Mouse (Mus musculus) hindbrain, embryonic 13.5 days (tissue): ENCODE measurements around the gene Gm5269. TPM values are rescaled to one million over a fixed set of nuclear protein-coding genes. Genes with fewer than 3 reads are reported as not detected.

Experiments
- ATAC-seq: fragments of 200-750 bp; cut with Nextera tagmentation; 2 replicates; pipeline ENCODE4 v1.8.0; 2017; ENCODE audit warnings: moderate TSS enrichment; ENCODE audit not compliant: low FRiP score
- H3K27ac ChIP-seq: fragments of 300-500 bp; sonication (generic); 2 replicates; pipeline ENCODE4 v1.5.1; 2015; ENCODE audit warnings: inconsistent platforms, mild to moderate bottlenecking, moderate library complexity
- H3K27me3 ChIP-seq: fragments of 300-500 bp; sonication (generic); 2 replicates; pipeline ENCODE4 v1.6.1; 2015; ENCODE audit warnings: mild to moderate bottlenecking, inconsistent platforms
- H3K36me3 ChIP-seq: fragments of 300-500 bp; sonication (generic); 2 replicates; pipeline ENCODE4 v1.6.1; 2015; ENCODE audit warnings: mild to moderate bottlenecking, inconsistent platforms
- H3K4me1 ChIP-seq: fragments of 300-500 bp; sonication (generic); replicated peaks from 2 replicates; pipeline ENCODE4 v1.6.1; 2015; ENCODE audit warnings: inconsistent platforms
- H3K4me2 ChIP-seq: fragments of 300-500 bp; sonication (generic); 2 replicates; pipeline ENCODE4 v1.6.1; 2015; ENCODE audit warnings: inconsistent platforms, mild to moderate bottlenecking, moderate library complexity
- H3K4me3 ChIP-seq: fragments of 300-500 bp; sonication (generic); 2 replicates; pipeline ENCODE4 v1.5.1; 2015; ENCODE audit warnings: mild to moderate bottlenecking, inconsistent platforms
- H3K9ac ChIP-seq: fragments of 300-500 bp; sonication (generic); 2 replicates; pipeline ENCODE4 v1.6.1; 2015; ENCODE audit warnings: mild to moderate bottlenecking, inconsistent platforms
- H3K9me3 ChIP-seq: fragments of 300-500 bp; sonication (generic); 2 replicates; pipeline ENCODE4 v1.6.1; 2016; ENCODE audit warnings: inconsistent platforms
- WGBS: fragments of 180-500 bp; shearing (Covaris S2); methylation state at CpG from one replicate; pipeline ENCODE4 v1.1.7; 2015; 5-methylcytosine and 5-hydroxymethylcytosine counted together
- polyA plus RNA-seq: library from polyadenylated mRNA; unstranded; fragments of >200 nt; fragmentation: Nextera tagmentation; extraction: Ambion mirVana; gene quantifications from 2 replicates; pipeline ENCODE4 v1.2.1, GENCODE M21; 2015

Gene Gm5269
- not detected in 2 replicates for polyA plus RNA-seq

DNA sequence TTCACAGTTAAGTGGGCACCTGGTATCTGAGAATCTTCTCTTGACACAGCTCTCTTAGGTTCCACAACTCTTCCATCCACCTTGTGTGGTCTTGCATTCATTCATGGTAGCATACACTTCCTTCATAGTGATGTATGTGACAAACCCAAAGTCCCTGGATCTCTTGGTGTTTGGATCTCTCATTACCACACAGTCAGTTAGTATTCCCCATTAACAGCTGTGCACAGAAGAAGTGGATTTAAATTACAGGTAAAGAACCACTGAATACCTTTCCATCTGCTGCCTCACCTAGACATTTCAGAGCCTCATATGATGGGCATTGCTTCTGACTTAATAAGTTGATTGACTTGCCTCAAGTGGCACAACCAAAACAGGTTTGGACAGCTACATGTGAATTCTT is at the start of gene Gm5269:
Gm5269 (minus strand) TSS at position 101 of the 400 bp plus-strand sequence.
- Histone ChIP-seq H3K27ac (no peak within 1 kb of the TSS), H3K9me3 (no peaks in the 10 kb centered on the region)
- ATAC-seq: no peak

DNA sequence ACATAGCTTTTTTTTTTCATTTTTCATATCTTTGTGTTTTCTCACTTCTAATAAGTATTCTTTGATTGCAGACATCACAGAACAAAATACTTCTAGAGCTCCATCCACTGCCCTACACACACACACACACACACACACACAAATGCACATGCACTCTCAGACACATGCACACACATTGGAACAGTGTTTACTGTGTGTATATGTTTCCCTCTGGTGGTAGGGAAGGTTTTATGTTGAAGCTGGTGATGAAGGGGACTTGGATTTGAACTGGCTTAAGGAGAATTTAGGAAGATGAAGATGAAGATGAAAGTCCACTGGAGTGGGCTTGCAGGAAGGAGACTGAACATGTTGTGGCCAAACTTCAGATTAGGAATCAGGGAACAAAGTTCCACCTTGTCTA is 41.1 kb upstream of the Gm5269 start:
- H3K9ac ChIP-seq: no peak overlapping the region

More for the DNA sequence above, at the start of gene Gm5269:
- H3K27me3 ChIP-seq: no peaks in the 10 kb centered on the region
- no peak within 1 kb of the TSS for H3K9ac ChIP-seq
- no peaks in the 10 kb centered on the region for H3K4me1 ChIP-seq
- H3K4me2 ChIP-seq: no peak within 1 kb of the TSS
- H3K4me3 ChIP-seq: no peak within 1 kb of the TSS
- H3K36me3 ChIP-seq: no peaks in the 10 kb centered on the region

GRCm38 (mm10) chr1:45926911-45927310 is 36.8 kb upstream of the Gm5269 start:
- 36% methylated on average over 3 of the region's 3 CpGs for WGBS
- no peaks in the 10 kb centered on the region for H3K36me3 ChIP-seq
- H3K9me3 ChIP-seq: no peaks in the 10 kb centered on the region
- H3K27me3 ChIP-seq: peaks cover 27% of the 10 kb centered on the region
- H3K27ac ChIP-seq: no peak overlapping the region
- H3K4me2 ChIP-seq: no peak overlapping the region
- no peak overlapping the region for H3K9ac ChIP-seq
- ATAC-seq: no peak
- H3K4me1 ChIP-seq: peaks cover 9% of the 10 kb centered on the region
- H3K4me3 ChIP-seq: no peak overlapping the region

More for the DNA sequence above, 41.1 kb upstream of the Gm5269 start:
- H3K27ac ChIP-seq: no peak overlapping the region
- no peak overlapping the region for H3K4me2 ChIP-seq
- no peaks in the 10 kb centered on the region for H3K9me3 ChIP-seq
- H3K4me1 ChIP-seq: peaks cover 1% of the 10 kb centered on the region
- ATAC-seq: no peak
- H3K36me3 ChIP-seq: no peaks in the 10 kb centered on the region
- H3K27me3 ChIP-seq: peaks cover 12% of the 10 kb centered on the region
- no peak overlapping the region for H3K4me3 ChIP-seq

DNA sequence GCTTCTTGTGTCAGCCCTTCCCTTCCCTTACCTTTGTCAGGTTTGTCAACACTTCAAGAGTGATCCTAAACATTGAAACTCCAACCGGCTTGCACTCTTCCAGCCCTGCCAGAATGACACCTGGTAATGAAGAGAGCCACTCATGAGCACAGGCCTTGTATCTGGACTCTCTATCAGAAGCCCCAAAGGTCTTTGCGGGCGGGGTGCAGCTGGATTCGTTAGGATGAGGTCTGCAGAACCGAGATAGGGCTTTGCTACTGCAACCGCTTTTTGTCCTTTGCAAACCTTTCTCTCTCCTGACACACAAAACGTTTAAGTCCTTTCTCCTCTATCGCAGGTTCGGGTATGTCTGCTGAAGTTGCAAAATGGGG is 36.3 kb upstream of the Gm5269 start, which contains the start of gene Slc40a1:
Slc40a1 (minus strand) TSS at position 131 of the 371 bp plus-strand sequence.
- peaks cover 9% of the 10 kb centered on the region for H3K4me1 ChIP-seq
- 0 out of 2 replicates have a peak, but pooled peaks have one; percentile 21 for ATAC-seq
- H3K9me3 ChIP-seq: no peaks in the 10 kb centered on the region
- no peaks in the 10 kb centered on the region for H3K36me3 ChIP-seq
- H3K4me2 ChIP-seq: peak within 1 kb of the TSS; percentile 68
- H3K4me3 ChIP-seq: peak within 1 kb of the TSS; percentile 69
- peak within 1 kb of the TSS; percentile 69 for H3K9ac ChIP-seq
- no peak within 1 kb of the TSS for H3K27ac ChIP-seq
- 23% methylated on average over 9 of the region's 9 CpGs for WGBS
- H3K27me3 ChIP-seq: peaks cover 27% of the 10 kb centered on the region

GRCm38 (mm10) chr1:45925500-45926392 is 35.7 kb upstream of the Gm5269 start:
- peaks cover 27% of the 10 kb centered on the region for H3K27me3 ChIP-seq
- no peak overlapping the region for H3K27ac ChIP-seq
- H3K36me3 ChIP-seq: no peaks in the 10 kb centered on the region
- under 1% methylated on average over 53 of the region's 53 CpGs for WGBS
- H3K4me2 ChIP-seq: peak overlapping the region; percentile 68
- H3K4me1 ChIP-seq: peaks cover 9% of the 10 kb centered on the region
- peak overlapping the region; percentile 69 for H3K4me3 ChIP-seq
- H3K9me3 ChIP-seq: no peaks in the 10 kb centered on the region
- peak; percentile 97 for ATAC-seq
- H3K9ac ChIP-seq: peak overlapping the region; percentile 69

DNA sequence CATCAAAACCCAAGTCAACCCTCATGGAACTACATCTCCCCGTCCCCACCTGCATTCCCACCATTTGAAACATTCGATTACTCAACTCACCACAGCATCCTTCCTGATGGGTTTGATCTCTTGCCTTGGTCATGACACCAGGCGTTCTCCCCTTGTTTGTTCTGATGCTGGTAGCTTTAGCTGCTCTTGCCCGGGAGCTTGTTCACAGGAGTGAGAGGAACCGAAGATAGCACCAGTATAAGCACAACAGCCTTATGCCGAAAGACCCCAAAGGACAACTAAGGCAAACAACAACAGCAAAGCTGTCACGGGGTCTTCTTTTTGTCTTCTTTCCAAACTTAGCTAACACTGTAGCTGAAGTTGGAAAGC is 35.0 kb upstream of the Gm5269 start:
- Histone ChIP-seq H3K4me3 (peak overlapping the region; percentile 69), H3K9ac (peak overlapping the region; percentile 69), H3K27ac (no peak overlapping the region), H3K27me3 (peaks cover 27% of the 10 kb centered on the region), H3K36me3 (no peaks in the 10 kb centered on the region), H3K9me3 (no peaks in the 10 kb centered on the region), H3K4me2 (peak overlapping the region; percentile 68), H3K4me1 (peaks cover 9% of the 10 kb centered on the region)
- 13% methylated on average over 7 of the region's 7 CpGs for WGBS
- peak; percentile 74 for ATAC-seq

DNA sequence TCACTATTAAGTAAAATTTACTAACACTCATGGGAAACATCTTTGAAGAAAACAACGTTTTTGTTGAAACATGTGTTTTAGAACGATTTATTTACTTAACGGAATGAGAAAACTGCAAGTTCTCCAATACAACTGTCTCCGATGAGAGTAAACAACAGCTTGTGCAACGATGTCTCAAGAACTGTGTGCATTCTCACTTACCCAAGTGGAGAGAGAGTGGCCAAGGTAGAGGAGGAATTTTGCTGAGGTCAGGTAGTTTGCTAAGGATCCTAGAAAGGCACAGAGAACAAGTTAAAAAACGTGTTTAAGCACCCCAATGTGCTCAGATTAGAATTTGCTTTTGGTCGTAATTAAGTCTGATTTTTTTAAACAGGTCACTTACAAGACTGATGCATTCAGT is 34.4 kb upstream of the Gm5269 start:
- 70% methylated on average over 7 of the region's 7 CpGs for WGBS
- Histone ChIP-seq H3K4me1 (peaks cover 9% of the 10 kb centered on the region), H3K4me2 (peak overlapping the region; percentile 68), H3K36me3 (no peaks in the 10 kb centered on the region), H3K4me3 (no peak overlapping the region), H3K27ac (no peak overlapping the region), H3K9ac (no peak overlapping the region), H3K27me3 (peaks cover 27% of the 10 kb centered on the region), H3K9me3 (no peaks in the 10 kb centered on the region)
- no peak for ATAC-seq

DNA sequence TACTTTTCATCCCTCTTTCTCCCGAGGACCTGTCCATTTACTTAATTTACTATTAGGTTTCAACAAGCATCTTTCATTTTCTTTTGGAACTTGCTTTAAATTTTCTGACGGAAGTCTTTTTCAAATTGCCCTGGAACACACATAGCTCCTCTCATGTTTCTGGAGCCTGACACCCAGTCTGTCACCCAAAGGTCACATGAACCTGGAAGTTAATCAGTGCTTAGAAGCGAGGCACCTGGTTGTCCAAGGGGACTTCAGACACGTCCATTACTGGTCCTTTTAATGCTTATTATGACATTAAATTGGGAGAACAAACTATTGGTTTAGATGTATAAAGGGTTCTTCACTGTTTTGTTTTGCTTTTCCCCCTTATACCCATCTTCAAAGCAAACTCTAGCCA is 33.2 kb upstream of the Gm5269 start:
- no peak for ATAC-seq
- Histone ChIP-seq H3K9ac (no peak overlapping the region), H3K27ac (no peak overlapping the region), H3K27me3 (peaks cover 27% of the 10 kb centered on the region), H3K4me2 (no peak overlapping the region), H3K4me1 (peaks cover 9% of the 10 kb centered on the region), H3K9me3 (no peaks in the 10 kb centered on the region), H3K4me3 (no peak overlapping the region), H3K36me3 (no peaks in the 10 kb centered on the region)
- 82% methylated on average over 4 of the region's 4 CpGs for WGBS

DNA sequence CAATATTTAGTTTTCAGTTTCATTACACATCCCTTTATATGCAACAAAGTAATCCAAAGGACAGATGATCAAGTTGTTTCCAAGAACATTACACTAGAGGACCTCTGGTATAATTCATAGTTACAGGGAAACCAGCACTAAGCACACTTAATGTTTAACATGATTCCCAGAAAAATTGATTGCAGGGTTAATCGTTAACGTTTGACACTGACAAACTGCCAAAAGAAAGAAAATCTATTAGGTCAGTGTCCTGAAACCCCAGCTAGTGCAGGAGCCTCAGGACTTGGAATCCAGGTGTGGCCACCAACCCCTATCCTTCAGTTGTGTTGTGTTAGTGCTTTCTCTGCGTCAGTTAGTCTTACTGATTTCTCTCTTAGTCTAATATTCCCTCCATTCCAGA is 30.6 kb upstream of the Gm5269 start:
- H3K9ac ChIP-seq: no peak overlapping the region
- no peaks in the 10 kb centered on the region for H3K9me3 ChIP-seq
- no peaks in the 10 kb centered on the region for H3K36me3 ChIP-seq
- no peak overlapping the region for H3K4me2 ChIP-seq
- ATAC-seq: no peak
- no peak overlapping the region for H3K4me3 ChIP-seq
- H3K27ac ChIP-seq: no peak overlapping the region
- 86% methylated on average over 3 of the region's 3 CpGs for WGBS
- peaks cover 13% of the 10 kb centered on the region for H3K27me3 ChIP-seq
- H3K4me1 ChIP-seq: 0 out of 2 replicates have a peak, but pooled peaks cover 5% of the 10 kb centered on the region

DNA sequence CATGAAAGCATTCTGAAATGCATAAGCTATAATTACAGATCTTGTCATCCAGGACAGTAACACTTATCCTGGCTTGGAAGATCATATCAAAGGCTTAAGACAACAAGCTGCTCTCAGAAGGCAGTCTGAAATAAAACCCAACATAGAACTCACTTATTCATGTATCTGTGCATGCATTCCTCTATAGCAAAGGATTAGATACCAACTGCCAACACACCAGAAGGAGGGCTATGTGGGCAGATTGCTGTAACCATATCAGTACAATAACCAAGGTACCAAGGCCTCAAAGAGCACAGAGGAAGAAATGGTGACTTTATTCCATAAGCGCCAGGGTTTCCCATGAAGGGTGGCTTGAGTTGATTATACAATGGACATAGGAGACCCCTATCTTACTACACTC is 29.7 kb upstream of the Gm5269 start:
- ATAC-seq: no peak
- H3K4me2 ChIP-seq: no peak overlapping the region
- H3K36me3 ChIP-seq: no peaks in the 10 kb centered on the region
- no peak overlapping the region for H3K9ac ChIP-seq
- peaks cover 9% of the 10 kb centered on the region for H3K27me3 ChIP-seq
- H3K4me1 ChIP-seq: 0 out of 2 replicates have a peak, but pooled peaks cover under 1% of the 10 kb centered on the region
- no peak overlapping the region for H3K4me3 ChIP-seq
- H3K9me3 ChIP-seq: no peaks in the 10 kb centered on the region
- WGBS: 94% methylated on average over 1 of the region's 1 CpGs
- no peak overlapping the region for H3K27ac ChIP-seq

- no peak overlapping the region for H3K27ac ChIP-seq
- no peaks in the 10 kb centered on the region for H3K36me3 ChIP-seq
- H3K27me3 ChIP-seq: no peaks in the 10 kb centered on the region
- no peak overlapping the region for H3K4me2 ChIP-seq
- H3K9ac ChIP-seq: no peak overlapping the region
- 87% methylated on average over 4 of the region's 4 CpGs for WGBS
- H3K9me3 ChIP-seq: no peaks in the 10 kb centered on the region
- no peak overlapping the region for H3K4me3 ChIP-seq
- no peaks in the 10 kb centered on the region for H3K4me1 ChIP-seq
- no peak for ATAC-seq
Measured at GRCm38 (mm10) chr1:45917136-45917803, 27.2 kb upstream of the Gm5269 start.

- WGBS: 84% methylated on average over 3 of the region's 3 CpGs
- Histone ChIP-seq H3K4me3 (no peak overlapping the region), H3K4me1 (no peaks in the 10 kb centered on the region)
Measured at GRCm38 (mm10) chr1:45916174-45916573, 26.1 kb upstream of the Gm5269 start.

More at GRCm38 (mm10) chr1:45916174-45916573, 26.1 kb upstream of the Gm5269 start:
- H3K9ac ChIP-seq: no peak overlapping the region
- ATAC-seq: no peak
- no peak overlapping the region for H3K27ac ChIP-seq
- no peaks in the 10 kb centered on the region for H3K36me3 ChIP-seq
- no peaks in the 10 kb centered on the region for H3K9me3 ChIP-seq
- H3K4me2 ChIP-seq: no peak overlapping the region
- no peaks in the 10 kb centered on the region for H3K27me3 ChIP-seq
